Mouse (Mus musculus) thymus, adult 18-20 months (tissue): ENCODE measurements around the gene Macf1.
"Not testable (repeated sequence)": the region's sequence is repeated elsewhere in the genome, so short reads cannot be mapped to it uniquely, and the experiment has no call there.

ENCODE experiments used
- DNase-seq, 2 experiments: peaks; one replicate each; pipeline ENCODE4 v3.0.0; 2022; ENCODE audit warnings: mixed read lengths in 2 of 2

Macf1 gene

GRCm38 (mm10) chr4:123337693-123338092 lies 346.5 kb downstream of the Macf1 start:
- no peak for DNase-seq

- no peak for DNase-seq
Measured at GRCm38 (mm10) chr4:123335796-123336585, 348.2 kb downstream of the Macf1 start.

DNA sequence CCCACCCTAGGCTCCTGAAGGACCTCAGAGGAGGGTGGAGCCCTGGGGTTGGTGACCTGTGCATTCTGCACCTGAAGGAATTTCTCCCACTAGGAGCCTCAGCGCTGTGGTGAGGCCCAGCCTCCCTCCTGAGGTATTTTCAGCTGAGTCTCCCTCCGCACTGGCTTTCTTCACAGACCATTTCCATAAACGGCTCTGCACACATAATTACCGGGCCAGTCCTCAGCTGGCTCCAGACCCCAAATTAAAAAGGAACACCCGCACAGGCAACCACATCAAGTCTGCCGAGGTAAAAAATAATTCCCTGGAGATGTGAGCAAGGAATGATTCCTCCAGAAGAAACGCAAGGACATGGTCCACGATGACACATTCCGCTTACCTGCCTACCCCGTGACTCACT lies 348.9 kb downstream of the Macf1 start:
- DNase-seq = not testable (repeated sequence)

DNA sequence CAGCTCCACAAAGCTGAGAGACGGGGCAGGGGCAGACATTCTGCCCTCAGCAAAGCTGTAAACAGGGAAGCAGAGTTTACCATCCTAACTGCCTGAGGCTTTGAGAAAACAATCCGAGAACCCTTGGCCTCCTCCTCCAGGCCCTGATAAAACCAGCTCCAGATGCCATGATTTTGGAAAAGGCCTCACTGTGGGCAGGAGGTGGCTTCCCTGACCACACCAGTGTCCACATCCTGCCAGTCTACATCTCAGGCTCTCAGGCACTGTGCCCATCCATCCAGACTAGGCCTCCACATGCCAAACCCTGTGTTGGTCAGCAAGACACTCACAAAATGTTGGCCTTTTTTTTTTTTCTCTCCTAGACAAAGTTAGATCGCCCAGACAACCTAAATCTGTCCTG lies 350.0 kb downstream of the Macf1 start:
- no peak for DNase-seq

DNA sequence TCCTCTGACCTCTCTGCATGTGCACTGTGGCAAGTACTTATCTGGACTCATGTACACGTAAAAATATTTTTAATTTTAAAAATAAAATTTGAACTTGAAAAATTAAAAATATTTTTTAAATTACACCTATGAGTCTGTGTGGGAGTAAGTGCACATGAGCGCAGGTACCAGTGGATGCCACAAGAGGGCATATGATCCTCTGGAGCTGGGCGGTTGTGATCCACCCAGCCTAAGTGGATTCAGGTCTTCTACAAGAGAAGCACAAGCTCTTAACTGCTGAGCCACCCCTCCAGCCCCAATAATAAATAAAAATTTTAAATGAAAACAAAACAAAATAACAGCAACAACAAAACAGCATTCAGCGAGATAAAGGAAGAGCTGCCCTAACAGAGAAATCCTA lies 351.0 kb downstream of the Macf1 start:
- DNase-seq = no peak

GRCm38 (mm10) chr4:123331961-123332360 lies 352.2 kb downstream of the Macf1 start:
- DNase-seq = not testable (repeated sequence)

DNA sequence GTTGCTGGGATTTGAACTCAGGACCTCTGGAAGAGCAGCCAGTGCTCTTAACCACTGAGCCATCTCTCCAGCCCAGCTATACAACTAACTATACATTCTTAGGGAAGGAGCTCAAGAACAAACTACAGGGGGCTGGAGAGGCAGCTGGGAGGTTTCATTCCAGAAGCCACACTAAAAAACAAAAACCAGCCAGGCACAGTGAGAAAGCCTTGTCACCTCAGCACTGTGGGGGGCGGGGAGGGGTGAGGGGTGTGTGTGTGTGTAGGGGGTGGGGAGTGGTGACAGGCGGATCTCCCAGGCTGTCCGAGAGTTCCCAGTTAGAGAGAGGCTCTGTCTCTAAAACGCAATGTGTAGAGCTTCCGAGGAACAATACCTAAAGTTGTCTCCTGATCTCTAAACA lies 352.8 kb downstream of the Macf1 start:
- no peak for DNase-seq

DNA sequence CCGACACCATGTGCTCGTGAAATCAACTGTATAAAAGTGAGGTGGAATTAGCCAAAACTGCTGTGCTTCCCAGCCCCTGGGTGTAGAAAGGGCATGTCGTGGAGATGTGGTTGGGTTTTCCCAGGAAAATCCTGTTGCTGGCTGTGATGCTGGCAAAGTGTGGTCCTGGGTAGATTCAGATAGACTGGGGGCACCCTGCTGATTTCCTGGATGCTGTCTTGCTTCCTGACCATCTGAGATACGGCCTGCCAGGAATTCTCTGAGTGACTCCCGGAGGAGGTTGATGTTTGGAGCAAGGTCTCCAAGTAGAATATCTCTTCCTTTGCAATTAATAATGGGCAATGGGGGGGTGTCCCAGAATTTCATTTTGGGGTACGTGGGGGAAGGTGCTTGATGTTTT lies 355.2 kb downstream of the Macf1 start:
- no peak for DNase-seq

DNA sequence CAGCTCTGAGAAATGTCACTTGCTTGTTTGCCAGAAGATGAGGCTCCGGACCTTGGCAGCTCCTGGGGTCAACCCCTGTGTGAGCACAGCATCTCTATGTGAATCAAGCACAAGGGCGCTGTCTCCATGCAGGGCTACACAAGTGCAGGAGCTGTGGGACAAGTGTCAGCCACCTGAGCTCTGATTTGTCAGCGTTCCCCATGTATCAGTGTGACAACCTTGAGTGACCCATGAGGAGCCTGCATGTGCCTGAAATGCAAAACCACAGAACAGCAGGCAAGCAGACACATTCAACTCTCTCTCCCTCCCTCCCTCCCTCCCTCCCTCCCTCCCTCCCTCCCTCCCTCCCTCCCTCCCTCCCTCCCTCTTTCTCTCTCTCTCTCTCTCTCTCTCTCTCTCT lies 356.5 kb downstream of the Macf1 start:
- no peak for DNase-seq

DNA sequence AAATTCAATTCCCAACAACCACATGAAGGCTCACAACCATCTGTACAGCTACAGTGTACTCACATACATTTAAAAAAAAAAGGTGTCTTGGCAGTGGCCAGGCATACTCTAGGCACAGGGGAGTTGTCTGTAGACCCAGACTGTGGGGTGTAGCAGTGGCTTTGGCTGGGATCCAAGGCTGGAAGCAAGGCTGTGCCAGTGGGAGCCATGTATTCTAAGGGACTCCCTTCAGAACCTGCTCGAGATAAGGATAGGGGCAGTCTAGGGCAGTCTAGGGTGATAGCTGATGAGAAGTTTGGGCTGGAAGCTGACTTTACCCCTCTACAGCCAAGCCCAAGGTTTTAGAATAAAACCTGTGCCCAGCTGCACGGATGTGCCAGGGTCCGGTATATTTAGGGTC lies 358.1 kb downstream of the Macf1 start:
- no peak for DNase-seq

DNA sequence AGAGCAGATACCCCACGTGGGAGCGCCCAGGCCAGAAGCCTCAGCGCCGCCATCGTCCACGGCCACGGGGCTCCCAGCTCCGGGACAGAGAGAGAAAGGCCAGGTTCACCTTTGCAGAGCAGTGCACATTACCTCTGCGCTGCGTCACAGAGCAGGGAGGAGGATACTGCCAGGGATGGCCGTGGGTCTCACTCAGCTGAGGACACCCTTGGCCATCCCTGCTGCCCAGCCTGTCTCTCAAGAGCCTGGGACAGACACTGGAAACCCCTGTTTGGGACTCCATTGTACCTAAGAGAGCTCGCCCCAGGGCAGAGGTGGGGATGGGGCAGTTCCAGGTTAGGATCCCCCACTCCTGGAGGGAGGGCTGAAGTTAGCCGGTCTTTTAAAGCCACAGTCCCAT lies 360.6 kb downstream of the Macf1 start, which contains the start of gene Oxct2a:
TSS of gene Oxct2a (minus strand) at position 101 of the 400 bp plus-strand sequence.
- no peak for DNase-seq

DNA sequence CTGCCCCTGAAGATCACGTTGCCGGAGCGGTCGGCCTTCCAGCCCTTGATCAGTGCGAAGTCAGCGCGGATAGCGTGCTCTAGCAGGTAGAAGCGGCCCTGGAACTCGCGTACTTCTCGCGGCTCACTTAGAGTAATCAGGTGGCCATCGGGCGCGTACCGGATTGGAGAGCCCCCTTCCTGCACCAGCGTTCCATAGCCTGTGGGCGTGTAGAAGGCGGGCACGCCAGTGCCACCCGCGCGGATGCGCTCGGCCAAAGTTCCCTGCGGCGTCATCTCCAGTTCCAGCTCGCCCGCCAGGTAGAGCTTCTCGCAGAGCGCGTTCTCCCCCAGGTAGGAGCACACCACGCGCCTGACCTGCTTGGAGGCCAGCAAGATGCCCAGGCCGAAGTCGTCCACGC lies 361.2 kb downstream of the Macf1 start:
- not testable (repeated sequence) for DNase-seq

DNA sequence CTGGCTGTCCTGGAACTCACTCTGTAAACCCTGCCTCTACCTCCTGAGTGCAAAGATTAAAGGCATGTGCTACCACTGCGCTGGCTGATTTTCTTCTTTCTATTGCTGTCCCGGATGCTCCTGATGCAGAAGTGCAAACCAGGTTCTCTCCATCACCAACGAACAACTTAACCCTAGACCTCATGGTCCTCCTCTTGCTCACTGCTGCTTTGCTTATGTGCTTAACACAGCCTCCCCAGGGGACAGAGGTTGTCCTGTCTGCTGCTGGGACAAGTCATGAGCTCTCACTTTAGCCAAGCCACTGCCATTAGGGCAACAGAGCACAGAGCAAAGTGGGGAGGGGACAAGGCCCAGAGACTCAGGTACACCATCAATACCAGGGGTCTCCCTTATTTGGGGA lies 369.7 kb downstream of the Macf1 start:
- DNase-seq = no peak

DNA sequence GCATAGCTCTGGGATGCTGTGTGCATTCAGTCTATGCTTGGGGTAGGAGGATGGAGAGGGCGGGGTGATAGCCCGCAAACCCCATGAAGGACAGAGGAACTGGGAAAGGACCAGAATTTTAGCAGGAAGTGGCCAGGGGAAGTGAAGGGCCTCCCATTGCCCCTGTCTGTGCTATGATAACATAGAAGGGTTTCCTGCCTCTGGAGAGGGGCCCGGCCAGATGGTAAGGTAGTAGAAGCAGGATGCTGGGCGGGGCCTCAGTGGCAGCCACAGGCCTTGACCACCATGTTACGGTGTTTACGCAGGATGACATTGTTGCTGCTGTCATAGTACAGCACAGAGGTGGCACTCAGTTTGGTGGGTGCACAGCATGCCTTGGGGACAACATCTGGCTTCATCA lies 371.1 kb downstream of the Macf1 start:
- DNase-seq = no peak

GRCm38 (mm10) chr4:123311845-123312244 lies 372.3 kb downstream of the Macf1 start:
- DNase-seq = no peak

DNA sequence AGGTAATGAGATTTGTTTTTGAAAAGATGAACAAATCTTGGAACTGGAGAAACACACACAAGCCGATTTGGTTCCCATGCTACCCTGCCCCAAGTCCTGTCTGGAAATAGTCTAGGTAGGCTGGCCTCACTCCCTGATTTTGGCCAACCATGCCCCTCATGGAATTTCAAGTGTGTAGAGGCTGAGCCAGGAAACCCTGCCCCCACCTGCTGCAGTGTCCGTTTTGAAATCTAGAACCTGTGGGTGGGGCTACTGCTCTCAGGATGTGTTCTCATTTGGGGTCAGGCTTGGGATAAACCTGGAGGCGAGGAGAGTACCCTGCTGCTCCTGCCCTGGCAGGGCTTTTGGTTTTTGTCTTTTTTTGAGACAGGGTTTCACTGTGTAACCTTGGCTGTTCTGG lies 375.9 kb downstream of the Macf1 start:
- DNase-seq = no peak

- DNase-seq = no peak
Measured at GRCm38 (mm10) chr4:123306999-123307398, 377.2 kb downstream of the Macf1 start.

DNA sequence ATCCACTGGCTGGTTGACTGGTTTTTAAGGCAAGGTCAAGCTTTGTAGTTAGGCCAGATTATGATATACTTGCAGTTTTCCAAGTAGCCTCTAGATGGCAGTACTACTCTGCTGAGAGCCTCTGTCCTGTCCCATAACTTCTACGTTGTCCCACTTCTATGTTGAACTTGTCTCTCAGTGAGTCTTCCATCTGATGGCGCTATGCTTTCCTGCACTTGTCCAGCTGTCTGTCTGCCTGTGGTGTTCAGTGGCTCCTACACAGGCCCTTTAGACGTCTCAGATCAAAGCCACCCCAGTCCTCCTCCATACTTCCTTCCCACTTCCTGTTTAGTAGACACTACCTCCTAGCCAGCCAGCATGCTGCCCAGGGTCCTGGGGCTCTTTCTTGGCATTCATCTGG lies 378.4 kb downstream of the Macf1 start:
- no peak for DNase-seq
